Mouse (Mus musculus) lung, postnatal 0 days (tissue): ENCODE data around the gene Mrpl17.

Experiments
- CTCF ChIP-seq: IDR thresholded peaks from 2 replicates; pipeline ENCODE4 v1.5.1; 2016; ENCODE audit warnings: antibody characterized with exemption, mild to moderate bottlenecking
- EP300 ChIP-seq: IDR thresholded peaks from 2 replicates; pipeline ENCODE4 v1.6.1; 2016; ENCODE audit warnings: antibody characterized with exemption, mild to moderate bottlenecking, control low read depth

- TF ChIP-seq EP300 (no peak), CTCF (no peak)
These were observed 34.9 kb downstream of the Mrpl17 start for GRCm38 (mm10) chr7:105776026-105776425.
